Mouse (Mus musculus): ENCODE measurements around the gene Slc17a3. TPM values are rescaled to one million over a fixed set of nuclear protein-coding genes. Genes with fewer than 3 reads are reported as not detected.

Gene Slc17a3
- total RNA-seq, 1 experiment from 2014 or later: 4.4 TPM

GRCm38 (mm10) chr13:23873141-23873540 is 33.9 kb downstream of the Slc17a3 start:
- DNase-seq: no peak

GRCm38 (mm10) chr13:23879106-23879505 is 39.9 kb downstream of the Slc17a3 start:
- no peak for DNase-seq

GRCm38 (mm10) chr13:23879636-23880035 is 40.4 kb downstream of the Slc17a3 start:
- DNase-seq: no peak

- DNase-seq: peak; percentile 41
Observed at GRCm38 (mm10) chr13:23885540-23885939, 46.3 kb downstream of the Slc17a3 start.

- DNase-seq: no peak
Observed at GRCm38 (mm10) chr13:23887026-23887725, 47.9 kb downstream of the Slc17a3 start.

- no peak for DNase-seq
Observed at GRCm38 (mm10) chr13:23889011-23889605, 49.9 kb downstream of the Slc17a3 start.

- DNase-seq: no peak
Observed at GRCm38 (mm10) chr13:23892592-23893268, 53.5 kb downstream of the Slc17a3 start.

GRCm38 (mm10) chr13:23893269-23893593 is 54.0 kb downstream of the Slc17a3 start:
- DNase-seq: no peak

- no peak for DNase-seq
Observed at GRCm38 (mm10) chr13:23898242-23898641, 59.0 kb downstream of the Slc17a3 start.

- no peak for DNase-seq
Observed at GRCm38 (mm10) chr13:23906906-23907305, 67.7 kb downstream of the Slc17a3 start.

GRCm38 (mm10) chr13:23910121-23910520 is 70.9 kb downstream of the Slc17a3 start:
- DNase-seq: no peak

Other genes with a start within 250 kb of the Slc17a3 start
- gene Hist1h2be, start 218.3 kb upstream of the Slc17a3 start, total RNA-seq (2021): 22.3 and 25.1 TPM in 2 replicates
- 139 and 157 TPM in 2 replicates for gene Hist1h1e, start 216.9 kb upstream of the Slc17a3 start, total RNA-seq (2021)
- 6.6 and 8.0 TPM in 2 replicates for gene Hist1h2ac, start 155.5 kb upstream of the Slc17a3 start, total RNA-seq (2021)
- gene Hist1h2bc, start 155.2 kb upstream of the Slc17a3 start, total RNA-seq (2021): 84.6 and 133 TPM in 2 replicates
- 0.37 and 0.83 TPM in 2 replicates for gene Hist1h1t, start 143.6 kb upstream of the Slc17a3 start, total RNA-seq (2021)
- 161 and 165 TPM in 2 replicates for gene Hist1h4c, start 141.0 kb upstream of the Slc17a3 start, total RNA-seq (2021)
- 29.0 and 39.1 TPM in 2 replicates for gene Hfe, start 128.6 kb upstream of the Slc17a3 start, total RNA-seq (2021)
- 300 and 304 TPM in 2 replicates for gene Hist1h1c, start 100.6 kb upstream of the Slc17a3 start, total RNA-seq (2021)
- gene Hist1h3c, start 93.8 kb upstream of the Slc17a3 start, total RNA-seq (2021): 82.5 and 109 TPM in 2 replicates
- 125 and 171 TPM in 2 replicates for gene Hist1h2bb, start 92.7 kb upstream of the Slc17a3 start, total RNA-seq (2021)
- 157 and 198 TPM in 2 replicates for gene Hist1h2ab, start 88.3 kb upstream of the Slc17a3 start, total RNA-seq (2021)
- 247 and 351 TPM in 2 replicates for gene Hist1h3b, start 87.2 kb upstream of the Slc17a3 start, total RNA-seq (2021)
- gene Hist1h4b, start 82.4 kb upstream of the Slc17a3 start, total RNA-seq (2021): 217 and 308 TPM in 2 replicates
- gene Hist1h4a, start 78.2 kb upstream of the Slc17a3 start, total RNA-seq (2021): 164 and 198 TPM in 2 replicates
- gene Hist1h3a, start 77.0 kb upstream of the Slc17a3 start, total RNA-seq (2021): 183 and 216 TPM in 2 replicates
- gene Hist1h1a, start 75.8 kb upstream of the Slc17a3 start, total RNA-seq (2021): 172 and 219 TPM in 2 replicates
- gene Trim38, start 69.5 kb upstream of the Slc17a3 start, total RNA-seq (2021): not detected in 2 replicates
- gene Slc17a2, start 32.4 kb upstream of the Slc17a3 start, total RNA-seq (2021): 0.68 and 12.9 TPM in 2 replicates
- gene Slc17a1, start 28.3 kb downstream of the Slc17a3 start, total RNA-seq (2021): 1.1 TPM in 1 of 2 replicates, not detected in the other
- gene Slc17a4, start 75.6 kb downstream of the Slc17a3 start, total RNA-seq (2021): 0.45 and 4.8 TPM in 2 replicates
- gene Hist1h2ba, start 94.7 kb downstream of the Slc17a3 start, total RNA-seq (2021): not detected in 2 replicates
- gene Hist1h2aa, start 95.0 kb downstream of the Slc17a3 start, total RNA-seq (2021): not detected in 2 replicates
- 2.7 and 2.9 TPM in 2 replicates for gene Scgn, start 151.8 kb downstream of the Slc17a3 start, total RNA-seq (2021)